Mouse (Mus musculus) layer of hippocampus, postnatal 25 days (tissue): ENCODE measurements around the gene Tln2. TPM values are rescaled to one million over a fixed set of nuclear protein-coding genes. Genes with fewer than 3 reads are reported as not detected.

Experiments
- DNase-seq, 2 experiments: peaks; one replicate each; pipeline ENCODE4 v3.0.0; 2022; ENCODE audit warnings: mixed read lengths in 2 of 2, low spot score in 1 of 2; ENCODE audit errors: extremely low spot score in 1 of 2
- total RNA-seq, 2 experiments: library from RNA; stranded (reverse); gene quantifications; 2 replicates each; pipeline ENCODE4 v1.2.3; 2021

Tln2 gene
- total RNA-seq, 2 experiments from 2014 or later, result 89.9 to 104 TPM

- DNase-seq, result no peak
Measured at GRCm38 (mm10) chr9:67549332-67549731, 10.2 kb downstream of the Tln2 start.

- DNase-seq, result no peak
Measured at GRCm38 (mm10) chr9:67546650-67547049, 12.9 kb downstream of the Tln2 start.

- DNase-seq, result no peak
Measured at GRCm38 (mm10) chr9:67545794-67546193, 13.7 kb downstream of the Tln2 start.

GRCm38 (mm10) chr9:67544783-67545182, 14.7 kb downstream of the Tln2 start:
- DNase-seq, result no peak

- no peak for DNase-seq
Measured at GRCm38 (mm10) chr9:67541948-67542347, 17.6 kb downstream of the Tln2 start.

- no peak for DNase-seq
Measured at GRCm38 (mm10) chr9:67539776-67540706, 19.5 kb downstream of the Tln2 start.

GRCm38 (mm10) chr9:67534420-67534819, 25.1 kb downstream of the Tln2 start:
- DNase-seq, result no peak

- DNase-seq, result no peak
Measured at GRCm38 (mm10) chr9:67533260-67533659, 26.2 kb downstream of the Tln2 start.

GRCm38 (mm10) chr9:67532631-67533030, 26.9 kb downstream of the Tln2 start:
- no peak for DNase-seq

GRCm38 (mm10) chr9:67529600-67529999, 29.9 kb downstream of the Tln2 start:
- no peak for DNase-seq

- DNase-seq, result no peak
Measured at GRCm38 (mm10) chr9:67527726-67528125, 31.8 kb downstream of the Tln2 start.

GRCm38 (mm10) chr9:67521736-67522135, 37.8 kb downstream of the Tln2 start:
- no peak for DNase-seq

- DNase-seq, result no peak
Measured at GRCm38 (mm10) chr9:67509510-67509909, 50.0 kb downstream of the Tln2 start.

- no peak for DNase-seq
Measured at GRCm38 (mm10) chr9:67504669-67505260, 54.7 kb downstream of the Tln2 start.

- DNase-seq, result no peak
Measured at GRCm38 (mm10) chr9:67501801-67502200, 57.7 kb downstream of the Tln2 start.

- no peak for DNase-seq
Measured at GRCm38 (mm10) chr9:67496368-67496767, 63.1 kb downstream of the Tln2 start.

GRCm38 (mm10) chr9:67495350-67495749, 64.2 kb downstream of the Tln2 start:
- DNase-seq, result no peak

- DNase-seq, result no peak
Measured at GRCm38 (mm10) chr9:67493876-67494552, 65.5 kb downstream of the Tln2 start.

- no peak for DNase-seq
Measured at GRCm38 (mm10) chr9:67489370-67489769, 70.1 kb downstream of the Tln2 start.

GRCm38 (mm10) chr9:67486621-67487020, 72.9 kb downstream of the Tln2 start:
- no peak for DNase-seq
